Mouse (Mus musculus): Measurements from ENCODE around the gene Ramp1. TPM values are rescaled to one million over a fixed set of nuclear protein-coding genes. Genes with fewer than 3 reads are reported as not detected.

The Ramp1 gene
- 114 and 154 TPM in 2 replicates for polyA plus RNA-seq (2021; fragmentation: Nextera tagmentation)
- long read RNA-seq, experiment 1, transcript Ramp1-201 (3 exons, 2,325 nt): major isoform, 118 of 130 reads
- long read RNA-seq, experiment 1, partial matches to known transcripts: 2 of 130 reads
- long read RNA-seq, experiment 1, other reads (novel, unspliced or antisense): 7 of 130 reads
- long read RNA-seq, experiment 2, transcript Ramp1-202 (3 exons, 852 nt): minor isoform, 7 of 310 reads
- long read RNA-seq, experiment 2, transcript Ramp1-201 (3 exons, 2,325 nt): major isoform, 279 of 310 reads
- long read RNA-seq, experiment 2, partial matches to known transcripts: 17 of 310 reads
- long read RNA-seq, experiment 2, other reads (novel, unspliced or antisense): 7 of 310 reads

DNA sequence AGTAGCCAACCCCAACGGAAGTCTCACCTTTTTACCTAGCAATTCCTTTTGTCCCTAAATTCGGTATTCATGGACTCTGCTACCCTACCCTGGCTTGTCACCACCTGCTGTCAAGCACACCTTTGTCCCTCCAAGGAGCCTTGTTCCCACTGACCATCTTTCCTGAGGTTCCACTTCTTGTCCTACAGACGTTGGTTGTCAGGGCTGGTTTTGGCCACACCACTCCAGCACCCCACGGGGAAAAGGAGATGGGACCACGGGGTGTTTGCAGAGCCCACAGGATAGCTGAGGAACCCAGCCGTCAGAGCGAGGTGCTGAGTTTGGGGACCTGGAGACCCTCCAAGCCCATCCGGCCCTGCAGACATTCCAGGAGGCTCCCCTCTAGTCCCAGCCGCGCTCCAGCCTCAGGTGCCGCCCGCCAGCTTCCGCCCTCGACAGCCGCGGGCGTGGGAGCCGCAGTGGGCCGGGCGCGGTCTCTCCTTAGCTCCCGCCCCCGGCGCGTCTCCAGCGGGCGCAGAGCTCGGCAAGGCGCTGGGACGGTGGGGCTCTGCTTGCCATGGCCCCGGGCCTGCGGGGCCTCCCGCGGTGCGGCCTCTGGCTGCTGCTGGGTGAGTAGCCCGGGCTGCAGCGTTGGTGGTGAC is at the start of gene Ramp1:
TSS of gene Ramp1 (plus strand) at position 290 of the 641 bp plus-strand sequence.

DNA sequence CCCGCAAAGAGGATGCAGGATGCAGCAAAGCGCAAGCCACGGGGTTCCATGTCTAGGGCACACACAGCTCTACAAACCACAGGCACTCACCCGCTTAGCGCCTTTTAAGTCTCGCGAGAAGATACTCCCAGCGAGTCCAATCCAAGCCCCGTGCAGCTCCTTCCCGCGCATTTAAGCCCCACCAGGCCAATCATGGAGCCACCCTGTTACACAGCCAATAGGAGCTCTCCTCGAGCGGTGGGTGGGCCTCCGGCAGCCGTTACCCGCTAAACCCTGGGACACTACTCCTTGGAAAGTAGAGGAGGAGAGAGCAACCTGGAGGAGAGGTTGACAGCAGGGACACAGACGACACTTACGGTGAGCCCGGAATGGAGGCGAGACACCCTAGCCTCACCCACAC is 34.8 kb upstream of the Ramp1 start, which contains the start of gene Rbm44:
TSS of gene Rbm44 (plus strand) at position 277 of the 400 bp plus-strand sequence.

GRCm38 (mm10) chr1:91249564-91250414 is 70.2 kb downstream of the Ramp1 start, which contains the start of gene Ube2f:
TSS of gene Ube2f (plus strand) at chr1:91250304.

Other genes starting within 250 kb of the Ramp1 start
- gene Prlh, start 226.7 kb upstream of the Ramp1 start, polyA plus RNA-seq (2021; fragmentation: Nextera tagmentation): not detected in 2 replicates
- 0.17 TPM in 1 of 2 replicates, not detected in the other for gene Rab17, start 210.2 kb upstream of the Ramp1 start, polyA plus RNA-seq (2021; fragmentation: Nextera tagmentation)
- gene Lrrfip1, start 181.1 kb upstream of the Ramp1 start, polyA plus RNA-seq (2021; fragmentation: Nextera tagmentation): 40.2 and 45.1 TPM in 2 replicates
- gene Rbm44, start 34.7 kb upstream of the Ramp1 start, polyA plus RNA-seq (2021; fragmentation: Nextera tagmentation): not detected in 2 replicates
- 56.4 and 66.7 TPM in 2 replicates for gene Ube2f, start 70.5 kb downstream of the Ramp1 start, polyA plus RNA-seq (2021; fragmentation: Nextera tagmentation)
- gene Scly, start 118.5 kb downstream of the Ramp1 start, polyA plus RNA-seq (2021; fragmentation: Nextera tagmentation): 5.4 TPM in 2 replicates
- gene Espnl, start 142.3 kb downstream of the Ramp1 start, polyA plus RNA-seq (2021; fragmentation: Nextera tagmentation): 0.10 and 0.14 TPM in 2 replicates
- gene Klhl30, start 171.2 kb downstream of the Ramp1 start, polyA plus RNA-seq (2021; fragmentation: Nextera tagmentation): 0.04 TPM in 1 of 2 replicates, not detected in the other
- 0.25 and 0.38 TPM in 2 replicates for gene Erfe, start 186.6 kb downstream of the Ramp1 start, polyA plus RNA-seq (2021; fragmentation: Nextera tagmentation)
- gene Ilkap, start 219.0 kb downstream of the Ramp1 start, polyA plus RNA-seq (2021; fragmentation: Nextera tagmentation): 58.7 and 65.9 TPM in 2 replicates
- gene Hes6, start 234.2 kb downstream of the Ramp1 start, polyA plus RNA-seq (2021; fragmentation: Nextera tagmentation): 18.9 and 20.0 TPM in 2 replicates

Measured in left cerebral cortex, adult 6 months (tissue).